Mouse (Mus musculus) limb, embryonic 10.5 days (tissue): ENCODE data around the gene Gm8050. TPM values are rescaled to one million over a fixed set of nuclear protein-coding genes. Genes with fewer than 3 reads are reported as not detected.
"Not testable (repeated sequence)": the region's sequence is repeated elsewhere in the genome, so short reads cannot be mapped to it uniquely, and the experiment has no call there.

Experiments used
- DNase-seq: peaks from one replicate; pipeline ENCODE4 v3.0.0-alpha.2; 2017; ENCODE audit warnings: low spot score
- H3K27ac ChIP-seq: fragments of 300-500 bp; sonication (generic); 2 replicates; pipeline ENCODE4 v1.5.1; 2016; ENCODE audit warnings: mild to moderate bottlenecking
- H3K27me3 ChIP-seq: fragments of 300-500 bp; sonication (generic); 2 replicates; pipeline ENCODE4 v1.6.1; 2016; ENCODE audit warnings: low read depth, mild to moderate bottlenecking; ENCODE audit not compliant: poor library complexity, severe bottlenecking
- H3K36me3 ChIP-seq: fragments of 300-500 bp; sonication (generic); 2 replicates; pipeline ENCODE4 v1.6.1; 2016; ENCODE audit warnings: mild to moderate bottlenecking, moderate library complexity
- H3K4me1 ChIP-seq: fragments of 300-500 bp; sonication (generic); 2 replicates; pipeline ENCODE4 v1.6.1; 2016
- H3K4me3 ChIP-seq: fragments of 300-500 bp; sonication (generic); 2 replicates; pipeline ENCODE4 v1.5.1; 2016; ENCODE audit warnings: mild to moderate bottlenecking, moderate library complexity
- H3K9me3 ChIP-seq: fragments of 300-500 bp; sonication (generic); replicated peaks from 2 replicates; pipeline ENCODE4 v1.6.1; 2016; ENCODE audit warnings: mild to moderate bottlenecking
- WGBS: fragments of 180-500 bp; shearing (Covaris S2); methylation state at CpG from one replicate; pipeline ENCODE4 v1.1.7; 2016; 5-methylcytosine and 5-hydroxymethylcytosine counted together
- polyA plus RNA-seq: library from polyadenylated mRNA; unstranded; fragments of >200 nt; fragmentation: Nextera tagmentation; extraction: Ambion mirVana; gene quantifications from 2 replicates; pipeline ENCODE4 v1.2.1, GENCODE M21; 2016

Gm8050 gene
- not detected in 2 replicates for polyA plus RNA-seq

DNA sequence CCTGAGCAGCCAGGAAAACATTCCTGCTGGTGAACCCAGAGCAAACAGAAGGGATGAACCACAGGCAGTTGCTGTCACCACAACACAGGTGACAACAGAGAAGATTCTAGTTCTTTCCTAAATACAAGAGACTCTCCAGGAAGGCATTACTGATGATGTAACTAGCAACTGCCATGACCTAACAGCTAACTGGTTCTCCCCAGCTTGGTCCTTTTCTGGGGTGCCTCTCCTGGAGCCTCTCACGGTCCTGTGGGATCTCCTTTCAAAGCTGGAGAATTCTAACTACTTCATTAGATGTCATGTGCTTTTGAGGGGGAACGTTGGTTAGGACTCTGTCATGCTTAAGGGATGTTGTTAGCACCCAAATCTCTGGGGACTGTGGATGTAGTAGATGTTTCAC lies at the start of gene Gm8050:
TSS of gene Gm8050 (minus strand) at position 101 of the 400 bp plus-strand sequence.
- WGBS, result 67% methylated on average over 1 of the region's 2 CpGs
- not testable (repeated sequence) for DNase-seq

GRCm38 (mm10) chr14:6757231-6757536 lies 37.1 kb upstream of the Gm8050 start:
- H3K27me3 ChIP-seq, H3K4me1 ChIP-seq, H3K27ac ChIP-seq, H3K9me3 ChIP-seq, H3K36me3 ChIP-seq, DNase-seq: not testable (repeated sequence)
- peak overlapping the region; percentile 48 for H3K4me3 ChIP-seq
- 6% methylated on average over 5 of the region's 13 CpGs for WGBS

More for the DNA sequence above, at the start of gene Gm8050:
- H3K4me3 ChIP-seq, H3K9me3 ChIP-seq, H3K4me1 ChIP-seq, H3K36me3 ChIP-seq, H3K27ac ChIP-seq, H3K27me3 ChIP-seq: not testable (repeated sequence)

DNA sequence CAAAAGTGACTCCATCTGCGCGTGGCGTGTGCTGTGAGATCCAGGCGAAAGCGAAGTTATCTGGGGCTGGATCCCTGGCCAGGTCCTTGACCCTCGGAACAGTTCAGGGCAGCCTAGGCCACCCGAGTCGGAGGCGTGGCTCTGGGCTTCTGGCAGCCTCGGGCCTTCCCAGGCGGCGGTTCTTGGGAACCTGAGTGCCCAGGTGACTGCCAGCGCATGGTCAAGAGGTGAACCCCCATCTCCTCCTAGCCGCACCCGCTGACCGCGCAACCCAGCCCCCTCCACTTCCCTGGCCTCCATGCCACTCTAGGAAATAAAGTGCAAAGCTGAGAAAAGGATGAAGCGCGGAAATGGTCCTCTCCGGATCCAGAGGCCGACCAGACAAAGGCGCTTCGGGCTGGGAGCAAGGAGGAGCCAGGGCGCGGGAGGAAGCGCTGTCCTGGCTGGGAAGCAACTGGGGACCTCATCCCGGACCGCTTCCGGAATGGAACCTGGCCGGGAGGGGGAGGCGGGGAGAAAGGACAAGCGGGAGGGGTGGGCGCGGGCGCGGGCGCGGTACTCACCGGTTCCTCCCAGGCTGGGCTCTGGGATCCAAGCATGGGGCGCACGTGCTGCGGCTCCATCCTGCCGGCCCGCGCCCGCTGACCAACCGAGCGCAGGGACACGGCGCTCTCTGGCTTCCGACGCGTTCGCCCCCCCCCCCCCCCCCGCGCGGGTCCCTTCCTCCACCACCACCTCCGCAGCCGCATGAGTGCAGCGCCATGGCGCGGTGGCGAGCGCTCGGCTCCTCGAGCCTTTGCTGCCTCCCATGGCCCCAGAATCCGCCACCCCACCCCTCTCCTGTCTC lies 36.6 kb upstream of the Gm8050 start:
- Histone ChIP-seq H3K4me3 (peak overlapping the region; percentile 48), H3K27ac (peak overlapping the region; percentile 66)
- DNase-seq, result peak; percentile 31
- H3K36me3 ChIP-seq, H3K4me1 ChIP-seq, H3K27me3 ChIP-seq, H3K9me3 ChIP-seq: not testable (repeated sequence)
- 2% methylated on average over 51 of the region's 67 CpGs for WGBS

DNA sequence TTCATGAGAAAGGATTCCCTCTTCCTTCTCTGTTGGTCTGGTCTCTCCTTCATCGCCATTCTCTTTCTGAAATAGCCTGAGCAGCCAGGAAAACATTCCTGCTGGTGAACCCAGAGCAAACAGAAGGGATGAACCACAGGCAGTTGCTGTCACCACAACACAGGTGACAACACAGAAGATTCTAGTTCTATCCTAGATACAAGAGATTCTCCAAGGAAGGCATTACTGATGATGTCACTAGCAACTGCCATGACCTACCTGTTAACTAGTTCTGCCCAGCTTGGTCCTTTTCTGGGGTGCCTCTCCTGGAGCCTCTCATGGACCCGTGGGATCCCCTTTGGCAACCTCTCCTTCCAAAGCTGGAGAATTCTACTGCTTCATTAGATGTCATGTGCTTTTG lies 22.2 kb upstream of the Gm8050 start, which contains the start of gene Gm3636:
TSS of gene Gm3636 (minus strand) at position 101 of the 400 bp plus-strand sequence.
- not testable (repeated sequence) for H3K36me3 ChIP-seq, H3K4me1 ChIP-seq, H3K27ac ChIP-seq, DNase-seq, H3K27me3 ChIP-seq, H3K4me3 ChIP-seq, H3K9me3 ChIP-seq
- WGBS, result no CpG with 5 or more reads among the region's 2 CpGs

- not testable (repeated sequence) for H3K27me3 ChIP-seq, H3K4me1 ChIP-seq, H3K36me3 ChIP-seq, H3K9me3 ChIP-seq, H3K4me3 ChIP-seq, H3K27ac ChIP-seq, DNase-seq
- no CpG with 5 or more reads among the region's 1 CpGs for WGBS
Measured at GRCm38 (mm10) chr14:6684070-6684469, 36.0 kb downstream of the Gm8050 start, which contains the start of gene Gm10251. TSS of gene Gm10251 (minus strand) at chr14:6684170.

Other genes with a start within 250 kb of the Gm8050 start
- not detected in 2 replicates for gene Gm8356, start 183.0 kb downstream of the Gm8050 start, polyA plus RNA-seq
- gene Gm3629, start 129.6 kb downstream of the Gm8050 start, polyA plus RNA-seq, result 0.30 TPM in 1 of 2 replicates, not detected in the other
- not detected in 2 replicates for gene Gm3460, start 97.8 kb downstream of the Gm8050 start, polyA plus RNA-seq
- gene Gm10251, start 36.1 kb downstream of the Gm8050 start, polyA plus RNA-seq, result 0.08 TPM in 1 of 2 replicates, not detected in the other
- 4.7 and 4.9 TPM in 2 replicates for gene Gm3636, start 22.1 kb upstream of the Gm8050 start, polyA plus RNA-seq
- gene Gm8362, start 54.2 kb upstream of the Gm8050 start, polyA plus RNA-seq, result not detected in 2 replicates
- gene Gm3642, start 120.1 kb upstream of the Gm8050 start, polyA plus RNA-seq, result not detected in 2 replicates
- gene Gm3667, start 169.7 kb upstream of the Gm8050 start, polyA plus RNA-seq, result 1.1 TPM in 2 replicates